Mouse (Mus musculus) liver, embryonic 14.5 days (tissue): ENCODE results near the gene Trim59.

Source experiments
- CTCF ChIP-seq: IDR thresholded peaks from 2 replicates; pipeline ENCODE4 v1.5.1; 2016; ENCODE audit warnings: antibody characterized with exemption, low read depth, control low read depth
- EP300 ChIP-seq: IDR thresholded peaks from 2 replicates; pipeline ENCODE4 v1.6.1; 2016; ENCODE audit warnings: antibody characterized with exemption, low read depth

- TF ChIP-seq CTCF (no peak), EP300 (no peak)
Observed at GRCm38 (mm10) chr3:69044167-69044591, 376 bp downstream of the Trim59 start.
